Mouse (Mus musculus) right cerebral cortex, adult 2 months (tissue): ENCODE results near the gene Olfm2.
"Not testable (repeated sequence)": the region's sequence is repeated elsewhere in the genome, so short reads cannot be mapped to it uniquely, and the experiment has no call there.

ENCODE experiments used
- DNase-seq, 2 experiments: peaks; one replicate each; pipeline ENCODE4 v3.0.0; 2021 to 2022; ENCODE audit warnings: low spot score in 2 of 2

The Olfm2 gene

GRCm38 (mm10) chr9:20653859-20654258 lies 92.3 kb downstream of the Olfm2 start:
- DNase-seq, result no peak

DNA sequence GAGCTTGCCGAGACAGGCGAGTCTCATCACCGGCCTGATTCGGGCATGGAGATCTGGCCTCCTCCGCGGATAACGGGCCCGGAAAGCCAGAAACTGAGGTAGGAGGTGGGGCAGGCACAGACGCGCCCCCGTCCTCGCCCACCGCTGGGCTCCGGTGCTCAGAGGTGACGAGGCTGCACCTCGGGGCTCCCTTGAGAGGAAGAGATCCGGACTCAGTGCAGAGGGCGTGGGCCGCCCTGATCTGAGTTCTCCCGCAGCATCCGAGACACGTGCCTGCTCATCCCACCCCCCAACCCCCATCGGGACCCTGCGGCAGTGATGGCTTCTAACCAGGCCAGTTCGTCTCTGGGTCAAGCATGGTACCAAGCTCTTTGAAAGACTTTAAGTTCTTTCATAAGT lies 93.9 kb downstream of the Olfm2 start:
- no peak for DNase-seq

DNA sequence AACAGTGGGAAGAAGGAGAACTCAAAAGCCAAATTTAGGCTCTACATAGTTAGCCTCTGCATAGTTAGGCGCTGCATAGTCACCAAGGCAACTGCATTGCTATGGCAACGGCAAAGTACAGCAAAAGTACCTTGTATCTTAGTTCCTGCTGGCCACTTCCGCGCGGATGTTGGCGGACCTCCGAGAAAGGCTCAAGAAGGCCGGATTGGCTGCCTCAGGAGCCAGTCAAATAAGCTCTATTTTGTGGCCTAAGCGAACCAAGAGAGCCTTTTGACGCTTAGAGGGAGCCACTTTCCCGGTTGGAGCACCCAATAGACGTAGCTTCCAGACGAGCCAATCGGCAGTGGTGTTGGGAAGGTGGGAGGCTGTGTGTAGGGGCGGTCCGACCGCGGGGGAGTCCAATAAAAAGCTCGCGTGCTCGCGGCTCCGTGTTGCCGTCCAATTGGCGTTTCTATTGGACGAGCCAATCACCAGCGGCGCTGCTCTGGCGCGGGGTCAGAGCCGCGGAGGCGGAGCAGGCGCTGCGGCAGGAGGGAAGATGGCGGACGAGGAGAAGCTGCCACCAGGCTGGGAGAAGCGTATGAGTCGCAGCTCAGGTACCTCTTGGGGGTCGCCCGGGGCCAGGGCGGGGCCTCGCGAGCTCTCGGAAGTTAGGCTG lies 94.4 kb downstream of the Olfm2 start, which contains the start of gene Pin1:
Pin1 (plus strand) TSS at position 494 of the 658 bp plus-strand sequence.
- DNase-seq, result peak; percentile 99 to 100

DNA sequence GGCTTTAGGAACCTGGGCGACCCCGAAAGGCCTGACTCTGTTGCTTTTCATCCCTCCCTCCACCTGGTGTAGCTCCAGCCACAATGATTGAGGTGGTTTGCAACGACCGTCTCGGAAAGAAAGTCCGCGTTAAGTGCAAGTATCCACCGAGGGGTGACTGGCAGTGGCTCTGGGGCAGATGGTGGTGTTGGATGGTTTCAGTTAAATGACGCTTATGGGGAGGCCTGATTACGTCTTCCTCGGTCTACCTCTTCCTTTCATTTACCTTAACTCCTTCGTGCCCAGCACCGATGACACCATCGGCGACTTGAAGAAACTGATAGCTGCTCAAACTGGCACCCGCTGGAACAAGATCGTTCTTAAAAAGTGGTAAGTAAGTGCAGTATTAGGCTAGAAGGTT lies 101.0 kb downstream of the Olfm2 start:
- no peak for DNase-seq

- DNase-seq, result peak; percentile 78 to 85
Observed at GRCm38 (mm10) chr9:20644360-20645081, 101.6 kb downstream of the Olfm2 start, which contains the start of gene Fbxl12. Fbxl12 (minus strand) TSS chr9:20644767.

DNA sequence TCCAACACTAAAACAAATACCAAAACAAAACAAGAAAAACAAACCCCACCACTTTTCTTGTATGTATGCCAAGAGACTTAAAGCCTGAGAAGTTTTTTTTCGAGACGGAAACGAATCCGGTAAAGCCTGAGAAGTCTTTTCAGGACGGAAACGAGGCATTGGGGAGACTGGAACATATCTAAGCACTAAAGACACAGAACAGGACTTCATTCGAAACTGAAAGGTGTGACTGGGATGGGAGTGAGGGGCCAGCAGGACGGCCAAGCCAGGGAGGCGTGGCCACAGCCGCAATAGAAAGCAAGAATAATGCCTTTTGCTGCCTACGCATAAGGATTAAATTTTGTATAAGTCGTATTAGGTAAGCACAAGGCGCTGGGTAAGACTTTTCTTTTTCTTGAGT lies 102.4 kb downstream of the Olfm2 start:
- DNase-seq, result no peak

DNA sequence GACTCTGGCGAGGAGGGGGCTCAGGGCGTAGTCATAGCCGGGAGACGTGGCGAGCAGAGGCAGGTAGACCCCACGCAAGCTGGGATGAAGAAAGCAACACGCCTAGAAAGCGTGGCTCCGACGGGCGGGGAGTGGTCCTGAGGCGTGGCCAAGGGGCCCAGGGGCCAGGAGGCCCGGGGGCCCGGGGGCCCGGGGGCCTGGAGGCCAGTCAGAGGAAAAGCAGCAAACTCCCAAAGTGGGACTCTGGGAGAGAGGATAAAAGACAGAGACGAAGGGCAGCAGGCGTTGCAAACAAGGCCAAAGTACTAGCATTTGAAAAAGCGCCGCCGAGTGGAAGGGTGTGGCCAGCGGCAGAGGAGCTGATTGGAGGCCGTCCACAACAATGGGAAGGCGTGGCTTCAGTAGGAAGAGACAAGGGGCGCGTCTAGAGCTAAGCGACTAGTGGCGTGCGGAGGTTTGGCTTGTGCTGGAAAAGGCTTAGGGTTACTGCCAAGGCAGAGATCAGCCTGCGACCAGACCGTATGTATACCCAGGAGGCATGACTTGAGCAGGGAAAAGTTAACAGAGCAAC lies 103.2 kb downstream of the Olfm2 start:
- peak; percentile 66 to 73 for DNase-seq

- DNase-seq, result peak; percentile 39 to 47
Observed at GRCm38 (mm10) chr9:20642101-20642895, 103.9 kb downstream of the Olfm2 start, which contains the start of gene Ubl5. Ubl5 (plus strand) TSS chr9:20642878.

DNA sequence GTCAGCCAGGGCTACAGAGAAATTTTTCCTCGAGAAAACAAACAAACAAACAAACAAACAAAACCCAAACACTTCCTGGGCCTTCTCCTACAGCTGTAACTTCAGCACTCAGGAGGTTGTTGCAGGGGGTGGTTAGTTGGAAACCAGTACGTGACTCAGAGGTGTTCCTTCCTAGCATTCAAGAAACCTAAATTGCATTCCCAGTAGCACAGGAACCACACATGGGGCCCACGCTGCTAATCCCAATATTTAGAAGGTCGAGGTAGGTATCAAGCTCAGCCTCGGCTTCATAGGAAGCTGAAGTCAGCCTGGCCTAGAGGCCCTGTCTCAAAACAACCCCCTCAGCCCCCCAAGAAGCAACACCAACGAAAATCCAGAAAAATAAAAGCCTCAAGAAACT lies 104.6 kb downstream of the Olfm2 start:
- DNase-seq, result no peak

DNA sequence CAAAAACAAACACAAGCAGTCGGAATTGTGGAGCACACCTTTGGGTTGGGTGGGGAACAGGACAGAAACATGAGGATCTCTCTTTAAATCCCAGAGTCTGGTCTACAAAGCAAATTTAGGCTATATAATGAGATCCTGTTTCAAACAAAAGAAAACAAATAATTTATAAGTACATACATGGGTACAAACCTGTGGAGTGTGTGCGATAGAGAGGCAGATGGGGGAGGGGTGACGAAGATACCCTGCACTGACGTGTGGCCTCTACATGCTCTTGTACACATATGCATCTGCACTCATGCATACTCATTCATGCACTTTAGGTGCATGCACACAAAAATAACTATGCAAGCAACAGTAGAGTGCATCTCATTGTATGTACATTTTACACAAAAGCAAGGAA lies 106.7 kb downstream of the Olfm2 start:
- no peak for DNase-seq

GRCm38 (mm10) chr9:20638552-20638951 lies 107.6 kb downstream of the Olfm2 start:
- no peak for DNase-seq

DNA sequence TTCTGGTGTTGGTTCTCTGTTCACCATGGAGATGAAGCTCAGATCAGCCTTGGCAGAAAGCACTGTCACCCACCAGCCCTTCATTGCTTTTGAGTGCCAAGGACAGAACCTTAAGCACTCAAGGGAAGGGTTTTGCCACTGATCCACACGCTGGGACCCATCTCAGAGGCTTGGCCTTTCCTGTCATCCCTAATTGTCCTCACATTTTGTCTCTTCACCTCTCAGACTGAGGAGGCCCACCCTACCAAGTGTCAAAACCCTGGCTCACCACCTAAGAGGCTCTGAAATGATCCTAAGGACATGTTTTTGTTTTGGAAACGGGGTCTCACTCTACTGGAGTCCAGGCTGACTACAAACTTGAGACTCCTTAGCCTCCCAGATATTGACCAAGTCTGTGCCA lies 109.4 kb downstream of the Olfm2 start:
- no peak for DNase-seq

GRCm38 (mm10) chr9:20636256-20636655 lies 109.9 kb downstream of the Olfm2 start:
- no peak for DNase-seq

DNA sequence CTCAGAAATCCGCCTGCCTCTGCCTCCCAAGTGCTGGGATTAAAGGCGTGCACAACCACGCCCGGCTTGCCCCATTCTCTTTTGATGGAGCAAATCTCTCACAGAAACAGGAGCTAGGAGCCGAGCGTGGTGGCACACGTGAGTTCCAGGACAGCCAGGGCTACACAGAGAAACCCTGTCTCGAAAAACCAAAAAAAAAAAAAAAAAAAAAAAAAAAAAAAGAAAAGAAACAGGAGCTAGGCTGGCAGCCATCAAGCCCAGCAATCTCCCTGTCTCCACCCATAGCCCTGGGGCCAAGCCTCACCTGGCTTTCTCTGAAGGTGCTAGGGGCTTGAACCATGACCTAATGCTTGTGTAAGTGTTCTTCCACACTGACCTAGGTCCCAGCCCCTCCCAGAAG lies 110.5 kb downstream of the Olfm2 start:
- DNase-seq, result not testable (repeated sequence)

DNA sequence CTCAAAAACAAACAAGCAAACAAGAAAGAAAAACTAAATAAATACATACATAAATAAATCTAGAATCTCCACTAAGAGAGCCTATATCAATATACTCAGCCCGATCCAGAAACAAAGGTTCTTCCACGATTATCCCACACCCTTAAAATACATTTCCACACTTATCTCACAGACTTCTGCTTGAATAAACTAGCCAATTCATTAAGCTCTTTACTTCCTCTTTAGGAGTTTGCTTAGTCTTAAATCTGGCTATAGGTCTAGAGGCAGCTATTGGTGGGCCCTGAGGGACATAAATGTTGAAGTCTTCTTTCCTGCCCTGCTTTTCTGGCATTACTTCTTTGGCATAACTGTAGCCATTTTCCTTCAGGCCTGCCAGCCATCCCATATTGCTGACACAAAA lies 114.8 kb downstream of the Olfm2 start:
- no peak for DNase-seq
